Mouse (Mus musculus): ENCODE results near the gene Col8a2. TPM values are rescaled to one million over a fixed set of nuclear protein-coding genes. Genes with fewer than 3 reads are reported as not detected.

Col8a2 gene
- polyA plus RNA-seq, 1 experiment from 2014 or later: 60.1 TPM

DNA sequence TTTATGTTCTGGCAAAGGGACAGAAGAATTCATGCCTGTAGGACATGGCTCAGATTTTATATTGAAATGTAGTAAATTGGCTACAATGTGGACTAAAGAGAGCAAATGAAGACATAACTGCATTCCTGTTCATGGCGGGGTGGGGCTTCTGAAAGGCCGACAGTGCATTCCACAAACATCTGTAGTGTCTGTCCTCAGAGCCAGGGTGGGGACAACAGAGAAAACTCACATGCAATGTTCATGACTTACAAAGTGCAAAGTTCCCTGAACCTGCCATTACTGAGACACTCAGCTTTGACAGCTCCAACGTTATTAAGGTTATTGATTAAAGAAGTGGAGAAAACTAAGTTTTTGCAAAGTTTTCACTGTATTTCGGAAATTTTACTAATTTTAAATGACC, 56.9 kb downstream of the Col8a2 start:
- Histone ChIP-seq H3K4me1 (0 out of 2 replicates have a peak, but pooled peaks cover 2% of the 10 kb centered on the region), H3K9ac (no peak overlapping the region), H3K4me3 (replicated peaks) (no peak overlapping the region), H3K27ac (replicated peaks) (no peak overlapping the region), H3K27me3 (no peaks in the 10 kb centered on the region), H3K4me2 (replicated peaks) (no peak overlapping the region), H3K36me3 (peaks cover 22% of the 10 kb centered on the region), H3K9me3 (replicated peaks) (no peaks in the 10 kb centered on the region)
- 62% methylated on average over 4 of the region's 4 CpGs for WGBS
- no peak for ATAC-seq (ENCODE audit: insufficient number of reproducible peaks, low FRiP score, low TSS enrichment, low read depth)

DNA sequence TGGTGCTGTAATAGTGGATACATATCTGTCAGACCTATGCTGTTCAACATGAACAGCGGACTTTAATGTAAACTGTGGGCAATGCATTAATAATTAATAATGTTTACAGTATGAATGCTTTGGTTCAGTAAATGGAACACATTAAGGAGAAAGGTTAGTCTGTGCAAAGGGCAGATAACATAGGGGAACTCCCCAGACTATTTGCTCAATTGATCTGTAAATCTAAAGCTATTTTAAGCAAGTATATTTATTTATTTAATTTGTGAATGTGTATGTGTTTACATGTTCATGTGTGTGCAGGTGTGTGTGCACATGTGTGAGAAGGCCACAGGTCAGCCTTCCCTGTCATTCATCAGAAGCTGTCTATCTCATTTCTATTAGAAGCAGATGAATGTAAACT, 73.5 kb downstream of the Col8a2 start:
- H3K9me3 ChIP-seq (replicated peaks): no peaks in the 10 kb centered on the region
- ATAC-seq (ENCODE audit: insufficient number of reproducible peaks, low FRiP score, low TSS enrichment, low read depth): no peak
- WGBS: 97% methylated on average over 1 of the region's 1 CpGs
- H3K4me1 ChIP-seq: no peaks in the 10 kb centered on the region
- no peak overlapping the region for H3K9ac ChIP-seq
- no peaks in the 10 kb centered on the region for H3K27me3 ChIP-seq
- no peak overlapping the region for H3K4me2 ChIP-seq (replicated peaks)
- no peak overlapping the region for H3K27ac ChIP-seq (replicated peaks)
- H3K36me3 ChIP-seq: peaks cover 43% of the 10 kb centered on the region
- no peak overlapping the region for H3K4me3 ChIP-seq (replicated peaks)

Other genes starting within 250 kb of the Col8a2 start
- 128 and 137 TPM in 2 replicates for gene Mrps15, start 239.9 kb upstream of the Col8a2 start, polyA plus RNA-seq (2015; fragmentation: Nextera tagmentation; extraction: Ambion mirVana)
- gene Oscp1, start 228.2 kb upstream of the Col8a2 start, polyA plus RNA-seq (2015; fragmentation: Nextera tagmentation; extraction: Ambion mirVana): 23.3 and 32.0 TPM in 2 replicates
- 55.4 and 60.6 TPM in 2 replicates for gene Lsm10, start 190.2 kb upstream of the Col8a2 start, polyA plus RNA-seq (2015; fragmentation: Nextera tagmentation; extraction: Ambion mirVana)
- gene Stk40, start 182.8 kb upstream of the Col8a2 start, polyA plus RNA-seq (2015; fragmentation: Nextera tagmentation; extraction: Ambion mirVana): 37.4 and 38.7 TPM in 2 replicates
- 84.3 and 94.6 TPM in 2 replicates for gene Eva1b, start 139.0 kb upstream of the Col8a2 start, polyA plus RNA-seq (2015; fragmentation: Nextera tagmentation; extraction: Ambion mirVana)
- 15.0 and 16.8 TPM in 2 replicates for gene Sh3d21, start 123.3 kb upstream of the Col8a2 start, polyA plus RNA-seq (2015; fragmentation: Nextera tagmentation; extraction: Ambion mirVana)
- 191 and 208 TPM in 2 replicates for gene Thrap3, start 84.0 kb upstream of the Col8a2 start, polyA plus RNA-seq (2015; fragmentation: Nextera tagmentation; extraction: Ambion mirVana)
- gene Map7d1, start 30.4 kb upstream of the Col8a2 start, polyA plus RNA-seq (2015; fragmentation: Nextera tagmentation; extraction: Ambion mirVana): 59.9 and 60.4 TPM in 2 replicates
- 124 and 132 TPM in 2 replicates for gene Trappc3, start 24.5 kb upstream of the Col8a2 start, polyA plus RNA-seq (2015; fragmentation: Nextera tagmentation; extraction: Ambion mirVana)
- gene Adprhl2, start 34.9 kb downstream of the Col8a2 start, polyA plus RNA-seq (2015; fragmentation: Nextera tagmentation; extraction: Ambion mirVana): 83.5 and 89.3 TPM in 2 replicates
- gene Tekt2, start 38.9 kb downstream of the Col8a2 start, polyA plus RNA-seq (2015; fragmentation: Nextera tagmentation; extraction: Ambion mirVana): 18.4 and 26.5 TPM in 2 replicates
- gene Ago3, start 142.8 kb downstream of the Col8a2 start, polyA plus RNA-seq (2015; fragmentation: Nextera tagmentation; extraction: Ambion mirVana): 15.6 and 17.2 TPM in 2 replicates
- 5.0 and 5.5 TPM in 2 replicates for gene Ago1, start 181.8 kb downstream of the Col8a2 start, polyA plus RNA-seq (2015; fragmentation: Nextera tagmentation; extraction: Ambion mirVana)
- 3.1 and 3.2 TPM in 2 replicates for gene Ago4, start 246.7 kb downstream of the Col8a2 start, polyA plus RNA-seq (2015; fragmentation: Nextera tagmentation; extraction: Ambion mirVana)